Mouse (Mus musculus) hindbrain, embryonic 15.5 days (tissue): ENCODE data around the gene Parp3. TPM values are rescaled to one million over a fixed set of nuclear protein-coding genes. Genes with fewer than 3 reads are reported as not detected.

Experiments
- ATAC-seq: fragments of 200-750 bp; cut with Nextera tagmentation; 2 replicates; pipeline ENCODE4 v1.8.0; 2017; ENCODE audit warnings: low read depth, moderate number of reproducible peaks, moderate TSS enrichment; ENCODE audit not compliant: low FRiP score
- H3K27ac ChIP-seq: fragments of 300-500 bp; sonication (generic); replicated peaks from 2 replicates; pipeline ENCODE4 v1.5.1; 2015; ENCODE audit warnings: mild to moderate bottlenecking, inconsistent platforms
- H3K27me3 ChIP-seq: fragments of 300-500 bp; sonication (generic); 2 replicates; pipeline ENCODE4 v1.6.1; 2015; ENCODE audit warnings: control low read depth, inconsistent platforms
- H3K36me3 ChIP-seq: fragments of 300-500 bp; sonication (generic); 2 replicates; pipeline ENCODE4 v1.6.1; 2015; ENCODE audit warnings: control low read depth, inconsistent platforms
- H3K4me1 ChIP-seq: fragments of 300-500 bp; sonication (generic); replicated peaks from 2 replicates; pipeline ENCODE4 v1.6.1; 2015; ENCODE audit warnings: control low read depth, inconsistent platforms
- H3K4me2 ChIP-seq: fragments of 300-500 bp; sonication (generic); 2 replicates; pipeline ENCODE4 v1.6.1; 2015; ENCODE audit warnings: moderate library complexity, mild to moderate bottlenecking, inconsistent platforms
- H3K4me3 ChIP-seq: fragments of 300-500 bp; sonication (generic); 2 replicates; pipeline ENCODE4 v1.5.1; 2015; ENCODE audit warnings: mild to moderate bottlenecking, inconsistent platforms
- H3K9ac ChIP-seq: fragments of 300-500 bp; sonication (generic); 2 replicates; pipeline ENCODE4 v1.6.1; 2015; ENCODE audit warnings: inconsistent platforms
- H3K9me3 ChIP-seq: fragments of 300-500 bp; sonication (generic); 2 replicates; pipeline ENCODE4 v1.6.1; 2016; ENCODE audit warnings: control low read depth, inconsistent platforms
- WGBS: fragments of 180-500 bp; shearing (Covaris S2); methylation state at CpG from one replicate; pipeline ENCODE4 v1.1.7; 2015; 5-methylcytosine and 5-hydroxymethylcytosine counted together
- polyA plus RNA-seq: library from polyadenylated mRNA; unstranded; fragments of >200 nt; fragmentation: Nextera tagmentation; extraction: Ambion mirVana; gene quantifications from 2 replicates; pipeline ENCODE4 v1.2.1, GENCODE M21; 2015

Parp3 gene
- polyA plus RNA-seq, 1 experiment from 2014 or later = 0.89 TPM

DNA sequence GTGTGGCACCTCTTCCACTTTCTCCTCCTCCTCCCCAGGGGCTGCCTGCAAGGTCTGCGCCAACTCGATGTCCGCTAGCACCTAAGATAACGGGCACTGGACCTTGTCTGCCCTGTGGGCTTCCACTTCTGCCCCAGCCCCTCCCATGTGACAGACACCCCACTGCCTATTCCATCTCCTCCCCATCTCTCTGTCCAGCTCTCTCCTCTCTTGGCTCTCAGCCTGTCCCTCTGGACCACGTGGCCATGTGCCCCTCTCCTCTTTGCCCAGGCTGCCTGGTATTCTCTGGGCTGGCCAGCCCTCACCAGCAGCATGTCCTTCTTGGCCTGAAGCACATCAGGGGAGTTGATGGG lies 3.0 kb downstream of the Parp3 start:
- H3K9ac ChIP-seq = no peak overlapping the region
- no peak overlapping the region for H3K4me3 ChIP-seq
- no peak overlapping the region for H3K4me2 ChIP-seq
- H3K9me3 ChIP-seq = no peaks in the 10 kb centered on the region
- H3K27ac ChIP-seq = no peak overlapping the region
- ATAC-seq = no peak
- no peaks in the 10 kb centered on the region for H3K36me3 ChIP-seq
- no peaks in the 10 kb centered on the region for H3K27me3 ChIP-seq
- WGBS = 78% methylated on average over 5 of the region's 5 CpGs
- H3K4me1 ChIP-seq = peaks cover 24% of the 10 kb centered on the region

- ATAC-seq = no peak
These were observed 3.5 kb downstream of the Parp3 start for GRCm38 (mm10) chr9:106473081-106473752.

GRCm38 (mm10) chr9:106472321-106472720 lies 4.4 kb downstream of the Parp3 start:
- Histone ChIP-seq H3K9ac (no peak overlapping the region), H3K4me3 (no peak overlapping the region), H3K27ac (no peak overlapping the region), H3K9me3 (no peaks in the 10 kb centered on the region), H3K27me3 (no peaks in the 10 kb centered on the region), H3K4me1 (peaks cover 13% of the 10 kb centered on the region), H3K36me3 (no peaks in the 10 kb centered on the region), H3K4me2 (no peak overlapping the region)
- 75% methylated on average over 4 of the region's 4 CpGs for WGBS
- ATAC-seq = no peak

More at GRCm38 (mm10) chr9:106473081-106473752, 3.5 kb downstream of the Parp3 start:
- H3K27me3 ChIP-seq = no peaks in the 10 kb centered on the region
- H3K4me2 ChIP-seq = no peak overlapping the region
- H3K27ac ChIP-seq = no peak overlapping the region
- H3K9me3 ChIP-seq = no peaks in the 10 kb centered on the region
- H3K36me3 ChIP-seq = no peaks in the 10 kb centered on the region
- H3K4me1 ChIP-seq = peaks cover 19% of the 10 kb centered on the region
- H3K9ac ChIP-seq = no peak overlapping the region
- WGBS = 93% methylated on average over 16 of the region's 16 CpGs
- no peak overlapping the region for H3K4me3 ChIP-seq

DNA sequence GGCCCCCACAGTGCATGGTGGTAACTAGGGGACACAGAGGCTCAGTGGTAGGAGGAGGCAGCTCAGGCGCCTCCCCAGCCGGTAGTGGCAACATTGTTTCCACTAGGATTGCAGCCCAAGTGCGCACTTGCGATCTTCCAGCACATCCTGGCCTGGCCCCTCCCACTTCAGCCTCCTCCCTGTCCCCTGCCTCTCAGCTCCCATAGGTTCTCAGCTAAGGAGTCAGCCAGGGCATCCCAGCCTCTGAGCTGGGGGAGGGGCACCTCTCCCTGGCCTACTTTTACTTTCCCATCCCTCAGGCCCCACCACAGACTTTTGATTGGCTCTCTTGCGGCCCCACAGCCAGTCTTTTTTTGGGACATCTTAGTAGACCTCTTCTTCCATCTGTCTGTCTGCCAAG lies 4.9 kb downstream of the Parp3 start:
- H3K4me1 ChIP-seq = peaks cover 13% of the 10 kb centered on the region
- H3K4me2 ChIP-seq = no peak overlapping the region
- no peak overlapping the region for H3K9ac ChIP-seq
- 16% methylated on average over 5 of the region's 5 CpGs for WGBS
- no peaks in the 10 kb centered on the region for H3K9me3 ChIP-seq
- no peaks in the 10 kb centered on the region for H3K36me3 ChIP-seq
- ATAC-seq = no peak
- H3K27ac ChIP-seq = no peak overlapping the region
- no peaks in the 10 kb centered on the region for H3K27me3 ChIP-seq
- H3K4me3 ChIP-seq = no peak overlapping the region

- Histone ChIP-seq H3K27me3 (no peaks in the 10 kb centered on the region), H3K4me3 (no peak overlapping the region), H3K9me3 (no peaks in the 10 kb centered on the region), H3K27ac (no peak overlapping the region), H3K4me1 (peaks cover 9% of the 10 kb centered on the region), H3K9ac (no peak overlapping the region), H3K4me2 (no peak overlapping the region), H3K36me3 (no peaks in the 10 kb centered on the region)
- WGBS = 65% methylated on average over 14 of the region's 14 CpGs
- ATAC-seq = no peak
These were observed 5.6 kb downstream of the Parp3 start for GRCm38 (mm10) chr9:106470991-106471750.

- Histone ChIP-seq H3K27me3 (no peaks in the 10 kb centered on the region), H3K9me3 (no peaks in the 10 kb centered on the region), H3K9ac (no peak overlapping the region), H3K27ac (no peak overlapping the region), H3K36me3 (no peaks in the 10 kb centered on the region), H3K4me2 (no peak overlapping the region), H3K4me1 (peaks cover 20% of the 10 kb centered on the region), H3K4me3 (no peak overlapping the region)
- no peak for ATAC-seq
- WGBS = 73% methylated on average over 9 of the region's 9 CpGs
These were observed 7.0 kb downstream of the Parp3 start for GRCm38 (mm10) chr9:106469776-106470175.

DNA sequence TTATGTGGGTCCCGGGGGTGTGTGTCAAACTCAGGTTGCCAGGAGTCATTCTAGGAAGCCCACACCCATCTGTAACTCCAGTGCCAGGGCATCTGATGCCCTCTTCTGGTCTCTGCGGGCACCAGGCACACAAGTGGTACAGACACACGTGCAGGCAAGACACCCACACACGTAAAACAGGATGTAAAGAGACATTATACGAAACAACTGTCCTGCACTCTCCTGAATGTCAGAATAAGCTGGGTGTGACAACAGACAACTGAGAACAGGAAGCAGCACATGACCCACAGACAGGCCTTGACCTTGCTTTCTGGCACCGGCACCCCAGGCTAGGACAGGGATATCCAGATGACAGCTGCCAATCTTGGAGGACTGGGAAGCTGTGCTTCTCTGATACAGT lies 7.4 kb downstream of the Parp3 start:
- Histone ChIP-seq H3K36me3 (no peaks in the 10 kb centered on the region), H3K9ac (no peak overlapping the region), H3K27ac (no peak overlapping the region), H3K27me3 (no peaks in the 10 kb centered on the region), H3K4me1 (peaks cover 23% of the 10 kb centered on the region), H3K9me3 (no peaks in the 10 kb centered on the region), H3K4me2 (no peak overlapping the region), H3K4me3 (no peak overlapping the region)
- no peak for ATAC-seq
- WGBS = 73% methylated on average over 6 of the region's 6 CpGs

GRCm38 (mm10) chr9:106467746-106468145 lies 9.0 kb downstream of the Parp3 start:
- Histone ChIP-seq H3K4me3 (no peak overlapping the region), H3K4me1 (peaks cover 22% of the 10 kb centered on the region), H3K36me3 (peaks cover 8% of the 10 kb centered on the region; the same call in 1 of the 2 replicates), H3K27ac (no peak overlapping the region), H3K4me2 (no peak overlapping the region), H3K9me3 (no peaks in the 10 kb centered on the region), H3K9ac (no peak overlapping the region), H3K27me3 (no peaks in the 10 kb centered on the region)
- 89% methylated on average over 7 of the region's 7 CpGs for WGBS
- no peak for ATAC-seq

GRCm38 (mm10) chr9:106466721-106467120 lies 10.0 kb downstream of the Parp3 start:
- no peaks in the 10 kb centered on the region for H3K9me3 ChIP-seq
- no peak overlapping the region for H3K4me3 ChIP-seq
- H3K9ac ChIP-seq = no peak overlapping the region
- H3K36me3 ChIP-seq = peaks cover 17% of the 10 kb centered on the region
- no peaks in the 10 kb centered on the region for H3K27me3 ChIP-seq
- 88% methylated on average over 6 of the region's 6 CpGs for WGBS
- H3K4me1 ChIP-seq = peaks cover 22% of the 10 kb centered on the region
- no peak overlapping the region for H3K27ac ChIP-seq
- no peak overlapping the region for H3K4me2 ChIP-seq
- no peak for ATAC-seq

- 23% methylated on average over 26 of the region's 26 CpGs for WGBS
- peak within 1 kb of the TSS; percentile 90 for H3K27ac ChIP-seq
- no peaks in the 10 kb centered on the region for H3K27me3 ChIP-seq
- peak within 1 kb of the TSS; percentile 49 for H3K4me3 ChIP-seq
- peak within 1 kb of the TSS; percentile 73 for H3K9ac ChIP-seq
- H3K36me3 ChIP-seq = peaks cover 25% of the 10 kb centered on the region
- H3K9me3 ChIP-seq = no peaks in the 10 kb centered on the region
- peak within 1 kb of the TSS; percentile 91 for H3K4me2 ChIP-seq
- ATAC-seq = peak; percentile 36
- H3K4me1 ChIP-seq = peaks cover 22% of the 10 kb centered on the region
These were observed 11.1 kb downstream of the Parp3 start, which contains the start of gene Gpr62 for GRCm38 (mm10) chr9:106465571-106466200. Gpr62 (minus strand) TSS chr9:106465938.

- peak overlapping the region; percentile 91 for H3K4me2 ChIP-seq
- peak overlapping the region; percentile 49 for H3K4me3 ChIP-seq
- 2% methylated on average over 86 of the region's 99 CpGs for WGBS
- H3K9me3 ChIP-seq = no peaks in the 10 kb centered on the region
- peak overlapping the region; percentile 90 for H3K27ac ChIP-seq
- peaks cover 28% of the 10 kb centered on the region for H3K36me3 ChIP-seq
- H3K27me3 ChIP-seq = no peaks in the 10 kb centered on the region
- peaks cover 23% of the 10 kb centered on the region for H3K4me1 ChIP-seq
- ATAC-seq = peak; percentile 78
- H3K9ac ChIP-seq = peak overlapping the region; percentile 73
These were observed 11.8 kb downstream of the Parp3 start for GRCm38 (mm10) chr9:106464751-106465541.
